Mouse (Mus musculus): ENCODE data around the gene Meltf.

- no peak for TF ChIP-seq CTCF (IDR thresholded peaks at IDR 0.05; ENCODE audit: insufficient read depth, low read length)
- no peak for TF ChIP-seq POLR2A (IDR thresholded peaks at IDR 0.05; ENCODE audit: borderline replicate concordance, extremely low read depth, low read depth, low read length)
Measured at GRCm38 (mm10) chr16:31910281-31910847, 31.8 kb downstream of the Meltf start.

Data from lung, adult 2 months (tissue).